ENCODE assay signal across 8 mouse cellular contexts in the genomic region with DNA sequence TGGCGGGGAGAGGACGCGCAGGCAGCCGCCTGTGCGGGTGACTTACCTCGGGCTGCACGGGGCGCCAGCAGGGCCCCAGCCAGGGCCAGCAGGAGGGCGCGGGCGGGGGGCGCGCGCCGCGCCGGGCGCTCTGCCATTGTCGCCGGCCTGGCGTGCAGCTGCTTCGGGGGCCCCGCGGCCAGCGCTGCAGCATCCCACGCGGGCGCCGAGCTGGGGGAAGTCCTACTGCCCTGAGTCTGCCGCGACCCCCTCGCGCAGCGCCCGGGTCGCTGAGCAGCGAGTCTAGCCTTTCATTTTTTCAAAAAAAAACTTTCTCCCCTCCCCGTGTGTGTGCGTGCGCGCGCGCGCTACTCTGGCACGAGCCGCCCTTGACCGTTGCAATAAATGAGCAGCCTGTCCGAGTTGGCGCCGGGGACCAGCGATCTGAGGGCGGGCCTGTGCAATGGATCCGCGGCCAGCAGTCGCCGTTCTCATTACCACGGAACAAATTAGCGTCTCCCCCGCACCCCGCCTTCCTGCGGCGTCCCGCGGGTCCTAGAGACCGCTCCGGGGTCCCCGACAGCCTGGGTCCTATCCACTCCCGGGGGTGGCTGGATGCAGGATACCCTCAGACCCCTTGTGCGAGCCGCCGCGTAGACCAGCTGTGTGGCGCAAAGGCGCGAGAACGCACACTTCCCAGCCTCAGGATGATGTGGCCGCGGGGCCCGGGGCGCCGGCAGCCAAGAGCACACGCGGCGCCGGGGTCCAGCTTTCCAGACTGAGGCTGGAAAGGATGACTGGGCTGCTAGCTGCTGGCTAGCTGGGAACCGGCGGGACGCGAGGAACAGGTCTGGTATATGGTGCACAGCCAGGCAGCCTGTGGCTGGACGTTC. TPM values are rescaled to one million over a fixed set of nuclear protein-coding genes. Genes with fewer than 3 reads are reported as not detected.
DNase-seq lines count a peak whose midpoint lies in the region; ATAC-seq and TF ChIP-seq lines count a peak whose summit lies in the region.

No protein-coding gene starts in this region.

- peak; percentile 58 for ATAC-seq in heart, embryonic 11.5 days (replicated peaks; ENCODE audit: insufficient number of reproducible peaks, low FRiP score, low TSS enrichment)
- ATAC-seq in kidney, embryonic 15.5 days (replicated peaks; ENCODE audit: low FRiP score), result peak; percentile 63
- peak; percentile 69 for ATAC-seq in neural tube, embryonic 13.5 days (ENCODE audit: low read depth)

- DNase-seq in layer of hippocampus, adult 11-12 months (ENCODE audit: low spot score), result peak; percentile 38
- no peak for DNase-seq in layer of hippocampus, adult 9-10 months (ENCODE audit: low spot score)
- DNase-seq in liver, adult 2 months (ENCODE audit: extremely low read depth, low read depth, low spot score), result no peak
- DNase-seq in urinary bladder, postnatal 10 days (ENCODE audit: low spot score), result peak; percentile 31

- peaks cover 11% of the 10 kb centered on the region for H3K4me1 ChIP-seq in embryonic fibroblast, embryonic 13.5 days (ENCODE audit: control insufficient read depth, insufficient read depth, low read length)
- peaks cover 6% of the 10 kb centered on the region for H3K4me1 ChIP-seq in heart, embryonic 11.5 days (ENCODE audit: control insufficient read depth, insufficient read depth, low read length)
- peaks cover 43% of the 10 kb centered on the region for H3K4me1 ChIP-seq in kidney, embryonic 15.5 days
- H3K4me1 ChIP-seq in liver, adult 2 months (ENCODE audit: control insufficient read depth, insufficient read depth, low read length), result 0 out of 2 replicates have a peak, but pooled peaks cover 2% of the 10 kb centered on the region
- peaks cover 32% of the 10 kb centered on the region for H3K4me1 ChIP-seq in neural tube, embryonic 13.5 days (replicated peaks)

- H3K36me3 ChIP-seq in heart, embryonic 11.5 days (ENCODE audit: control insufficient read depth, insufficient read depth, low read length), result no peaks in the 10 kb centered on the region
- H3K36me3 ChIP-seq in kidney, embryonic 15.5 days, result no peaks in the 10 kb centered on the region
- H3K36me3 ChIP-seq in liver, adult 2 months (ENCODE audit: control insufficient read depth, insufficient read depth, low read length), result no peaks in the 10 kb centered on the region
- H3K36me3 ChIP-seq in neural tube, embryonic 13.5 days, result no peaks in the 10 kb centered on the region

- H3K9me3 ChIP-seq in heart, embryonic 11.5 days (replicated peaks; ENCODE audit: control insufficient read depth, low read length), result no peaks in the 10 kb centered on the region
- no peaks in the 10 kb centered on the region for H3K9me3 ChIP-seq in kidney, embryonic 15.5 days (replicated peaks)
- H3K9me3 ChIP-seq in neural tube, embryonic 13.5 days, result no peaks in the 10 kb centered on the region

- peak overlapping the region; percentile 98 for H3K4me2 ChIP-seq in heart, embryonic 11.5 days
- H3K4me2 ChIP-seq in kidney, embryonic 15.5 days, result peak overlapping the region; percentile 98
- peak overlapping the region; percentile 99 for H3K4me2 ChIP-seq in neural tube, embryonic 13.5 days

- H3K27me3 ChIP-seq in heart, embryonic 11.5 days (ENCODE audit: control insufficient read depth, insufficient read depth, low read length), result peaks cover 6% of the 10 kb centered on the region; the same call in 1 of the 2 replicates
- H3K27me3 ChIP-seq in kidney, embryonic 15.5 days, result peaks cover 15% of the 10 kb centered on the region
- H3K27me3 ChIP-seq in liver, adult 2 months (ENCODE audit: control insufficient read depth, insufficient read depth, low read length), result peaks cover 2% of the 10 kb centered on the region; the same call in 1 of the 2 replicates
- peaks cover 41% of the 10 kb centered on the region for H3K27me3 ChIP-seq in neural tube, embryonic 13.5 days

- TF ChIP-seq CTCF in embryonic fibroblast, embryonic 13.5 days (IDR thresholded peaks at IDR 0.05; ENCODE audit: borderline replicate concordance, insufficient read depth, low read length), result no peak
- TF ChIP-seq CTCF in liver, adult 2 months (IDR thresholded peaks at IDR 0.05; ENCODE audit: low read depth, low read length), result no peak

- peak overlapping the region; percentile 77 for H3K9ac ChIP-seq in heart, embryonic 11.5 days (ENCODE audit: low read depth, low read length)
- H3K9ac ChIP-seq in kidney, embryonic 15.5 days, result peak overlapping the region; percentile 52
- H3K9ac ChIP-seq in liver, adult 2 months (ENCODE audit: low read depth, low read length), result peak overlapping the region; percentile 40
- H3K9ac ChIP-seq in neural tube, embryonic 13.5 days, result peak overlapping the region; percentile 78

- H3K27ac ChIP-seq in embryonic fibroblast, embryonic 13.5 days (ENCODE audit: insufficient read depth, low read length), result peak overlapping the region; percentile 82
- H3K27ac ChIP-seq in heart, embryonic 11.5 days (ENCODE audit: low read depth, low read length), result peak overlapping the region; percentile 1; the same call in 1 of the 2 replicates
- H3K27ac ChIP-seq in kidney, embryonic 15.5 days, result peak overlapping the region; percentile 61
- no peak overlapping the region for H3K27ac ChIP-seq in liver, adult 2 months (replicated peaks; ENCODE audit: insufficient read depth, low read depth, low read length)
- H3K27ac ChIP-seq in neural tube, embryonic 13.5 days (replicated peaks), result peak overlapping the region; percentile 70

- peak overlapping the region; percentile 97 for H3K4me3 ChIP-seq in embryonic fibroblast, embryonic 13.5 days (ENCODE audit: insufficient read depth, low read length)
- H3K4me3 ChIP-seq in heart, embryonic 11.5 days (ENCODE audit: low read depth, low read length), result peak overlapping the region; percentile 64
- peak overlapping the region; percentile 62 for H3K4me3 ChIP-seq in kidney, embryonic 15.5 days (replicated peaks)
- peak overlapping the region; percentile 47 for H3K4me3 ChIP-seq in liver, adult 2 months (ENCODE audit: insufficient read depth, low read depth, low read length)
- peak overlapping the region; percentile 64 for H3K4me3 ChIP-seq in neural tube, embryonic 13.5 days

- TF ChIP-seq POLR2A in embryonic fibroblast, embryonic 13.5 days (IDR thresholded peaks at IDR 0.05; ENCODE audit: low read depth, low read length), result peak; percentile 63
- TF ChIP-seq POLR2A in liver, adult 2 months (IDR thresholded peaks at IDR 0.05; ENCODE audit: extremely low read depth, insufficient read depth, low read length), result no peak

- no peaks in the 10 kb centered on the region for H3K79me2 ChIP-seq in liver, adult 2 months (ENCODE audit: control insufficient read depth, insufficient read depth, low read length)

- under 1% methylated on average over 84 of the region's 90 CpGs for WGBS in heart, embryonic 11.5 days (ENCODE audit: insufficient replicate concordance)
- under 1% methylated on average over 88 of the region's 90 CpGs for WGBS in kidney, embryonic 15.5 days
- 2% methylated on average over 90 of the region's 90 CpGs for WGBS in liver, adult 2 months
- under 1% methylated on average over 79 of the region's 90 CpGs for WGBS in neural tube, embryonic 13.5 days

RNA-seq across cellular contexts. Expression of gene Adam12, which starts 7.0 kb away (rescaled TPM):
- polyA plus RNA-seq in embryonic fibroblast, embryonic 13.5 days (2011; ENCODE audit: insufficient read length, low read depth, missing spikeins), result 76.7 and 104 TPM in 2 replicates
- polyA plus RNA-seq in heart, embryonic 11.5 days (2014; fragmentation: Nextera tagmentation; extraction: Ambion mirVana), result 5.6 and 8.8 TPM in 2 replicates
- 4.6 and 6.8 TPM in 2 replicates for polyA plus RNA-seq in kidney, embryonic 15.5 days (2015; fragmentation: Nextera tagmentation; extraction: Ambion mirVana)
- 0.28 and 1.9 TPM in 2 replicates for total RNA-seq in liver, adult 2 months (2014; rRNA removed)
- 0.17 and 0.28 TPM in 2 replicates for polyA plus RNA-seq in liver, adult 2 months (2012; rRNA removed)
- polyA plus RNA-seq in neural tube, embryonic 13.5 days (2015; fragmentation: Nextera tagmentation; extraction: Ambion mirVana), result 2.4 and 2.8 TPM in 2 replicates

Comparison
In these comparisons a context has a peak if more than half of its experiments do, and no peak if none do; other contexts are left out.
1. DNase-seq: peak in layer of hippocampus, adult 11-12 months (single experiment) and urinary bladder, postnatal 10 days (single experiment); none in layer of hippocampus, adult 9-10 months (single experiment) and liver, adult 2 months (single experiment).
2. H3K4me3 ChIP-seq: peak in every context shown above with its lines; median percentile 97 in embryonic fibroblast, embryonic 13.5 days; 64 in heart, embryonic 11.5 days; 64 in neural tube, embryonic 13.5 days; 62 in kidney, embryonic 15.5 days; 47 in liver, adult 2 months.
3. Peak in every context shown above with its lines, with median percentiles within 50 percentile points of each other: ATAC-seq, H3K4me2 ChIP-seq and H3K9ac ChIP-seq.